In the genomic region with DNA sequence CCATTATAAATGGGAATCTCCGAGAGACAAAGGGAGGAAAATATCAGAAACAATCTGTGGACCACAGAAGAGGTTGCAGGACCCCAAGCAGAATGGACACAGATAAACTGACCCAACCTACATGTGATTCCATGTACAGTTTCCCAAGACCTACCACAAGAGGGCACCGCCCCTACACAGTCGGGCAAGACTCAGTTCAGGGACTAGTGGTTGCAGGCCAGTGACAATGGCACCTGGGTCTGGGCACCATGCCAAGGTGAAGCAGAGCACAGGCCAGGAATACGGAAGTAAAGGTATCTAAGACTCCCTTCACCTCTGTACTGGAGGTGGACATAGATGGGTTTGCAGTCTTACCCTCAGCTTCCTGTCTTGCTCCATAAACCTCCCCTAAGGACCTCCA, we compare ENCODE assay signal across 8 mouse cellular contexts. TPM values are rescaled to one million over a fixed set of nuclear protein-coding genes. Genes with fewer than 3 reads are reported as not detected.
A peak's percentile ranks its signal among the peaks of the same experiment; 100 is the strongest.
DNase-seq lines count a peak whose midpoint lies in the region; ATAC-seq lines count a peak whose summit lies in the region.

No protein-coding gene starts in this region.

- H3K27me3 ChIP-seq in hindbrain, embryonic 11.5 days (ENCODE audit: control insufficient read depth, insufficient read depth, low read length), result no peaks in the 10 kb centered on the region
- H3K27me3 ChIP-seq in hindbrain, embryonic 13.5 days, result no peaks in the 10 kb centered on the region

- no peaks in the 10 kb centered on the region for H3K4me1 ChIP-seq in hindbrain, embryonic 11.5 days (replicated peaks; ENCODE audit: control insufficient read depth, insufficient read depth, low read length)
- H3K4me1 ChIP-seq in hindbrain, embryonic 13.5 days (replicated peaks), result no peaks in the 10 kb centered on the region

- H3K4me2 ChIP-seq in hindbrain, embryonic 11.5 days (replicated peaks; ENCODE audit: low read depth, low read length), result no peak overlapping the region
- H3K4me2 ChIP-seq in hindbrain, embryonic 13.5 days, result no peak overlapping the region

- no peaks in the 10 kb centered on the region for H3K9me3 ChIP-seq in hindbrain, embryonic 11.5 days (ENCODE audit: control insufficient read depth, low read length)
- no peaks in the 10 kb centered on the region for H3K9me3 ChIP-seq in hindbrain, embryonic 13.5 days

- H3K4me3 ChIP-seq in hindbrain, embryonic 11.5 days (ENCODE audit: low read depth, low read length), result no peak overlapping the region
- H3K4me3 ChIP-seq in hindbrain, embryonic 13.5 days, result no peak overlapping the region

- no peak for ATAC-seq in hindbrain, embryonic 11.5 days (ENCODE audit: low FRiP score)
- ATAC-seq in hindbrain, embryonic 13.5 days (ENCODE audit: low FRiP score), result no peak
- ATAC-seq in common myeloid progenitor, adult 5-6 weeks (replicated peaks; ENCODE audit: low read depth, poor library complexity, severe bottlenecking), result peak; percentile 87

- no peak overlapping the region for H3K27ac ChIP-seq in hindbrain, embryonic 11.5 days (ENCODE audit: low read depth, low read length)
- H3K27ac ChIP-seq in hindbrain, embryonic 13.5 days, result no peak overlapping the region

- DNase-seq in hindbrain, embryonic 11.5 days (ENCODE audit: low spot score), result peak; percentile 26
- DNase-seq in ES-CJ7 (ENCODE audit: low read depth, low spot score), result peak; percentile 33
- peak; percentile 81 for DNase-seq in kidney, postnatal 10 days
- peak; percentile 56 for DNase-seq in naive thymus-derived CD4-positive, alpha-beta T cell, adult 2 months (ENCODE audit: low read depth)
- no peak for DNase-seq in gastrocnemius, postnatal 25 days
- no peak for DNase-seq in layer of hippocampus, postnatal 36 days

- WGBS in hindbrain, embryonic 11.5 days, result 72% methylated on average over 4 of the region's 4 CpGs
- 65% methylated on average over 4 of the region's 4 CpGs for WGBS in hindbrain, embryonic 13.5 days

- no peak overlapping the region for H3K9ac ChIP-seq in hindbrain, embryonic 11.5 days (ENCODE audit: low read depth, low read length)
- no peak overlapping the region for H3K9ac ChIP-seq in hindbrain, embryonic 13.5 days

- H3K36me3 ChIP-seq in hindbrain, embryonic 11.5 days (ENCODE audit: control insufficient read depth, insufficient read depth, low read length), result peaks cover 2% of the 10 kb centered on the region; the same call in 1 of the 2 replicates
- peaks cover 30% of the 10 kb centered on the region for H3K36me3 ChIP-seq in hindbrain, embryonic 13.5 days

RNA-seq across cellular contexts. Expression of gene Mrgpre, which starts 8.8 kb away (rescaled TPM):
- 3.0 and 3.2 TPM in 2 replicates for polyA plus RNA-seq in hindbrain, embryonic 11.5 days (2014; fragmentation: Nextera tagmentation; extraction: Ambion mirVana)
- 3.8 and 4.0 TPM in 2 replicates for polyA plus RNA-seq in hindbrain, embryonic 13.5 days (2015; fragmentation: Nextera tagmentation; extraction: Ambion mirVana)
- total RNA-seq in common myeloid progenitor, adult 5-6 weeks (2017), result 1.2 and 1.3 TPM in 2 replicates
- total RNA-seq in gastrocnemius, postnatal 25 days (2021), result under 1 TPM; 0.64 to 0.67 TPM
- 1 to 10 TPM; 5.4 to 6.5 TPM for total RNA-seq in layer of hippocampus, postnatal 36 days (2021)

RNA-seq across cellular contexts. Expression of gene Mrgprg, which starts 26.3 kb away (rescaled TPM):
- polyA plus RNA-seq in hindbrain, embryonic 11.5 days (2014; fragmentation: Nextera tagmentation; extraction: Ambion mirVana), result not detected in 2 replicates
- polyA plus RNA-seq in hindbrain, embryonic 13.5 days (2015; fragmentation: Nextera tagmentation; extraction: Ambion mirVana), result not detected in 2 replicates
- total RNA-seq in common myeloid progenitor, adult 5-6 weeks (2017), result not detected in 2 replicates
- total RNA-seq in gastrocnemius, postnatal 25 days (2021), result under 1 TPM in 1 of 2 experiments, not detected in 1; 0.29 TPM
- total RNA-seq in layer of hippocampus, postnatal 36 days (2021), result not detected

RNA-seq across cellular contexts. Expression of gene Nadsyn1, which starts 29.5 kb away (rescaled TPM):
- polyA plus RNA-seq in hindbrain, embryonic 11.5 days (2014; fragmentation: Nextera tagmentation; extraction: Ambion mirVana), result 6.0 and 8.8 TPM in 2 replicates
- 5.4 and 7.6 TPM in 2 replicates for polyA plus RNA-seq in hindbrain, embryonic 13.5 days (2015; fragmentation: Nextera tagmentation; extraction: Ambion mirVana)
- 8.3 and 13.6 TPM in 2 replicates for total RNA-seq in common myeloid progenitor, adult 5-6 weeks (2017)
- total RNA-seq in gastrocnemius, postnatal 25 days (2021), result 1 to 10 TPM; 2.7 to 3.8 TPM
- total RNA-seq in layer of hippocampus, postnatal 36 days (2021), result 1 to 10 TPM; 5.9 to 6.9 TPM

RNA-seq across cellular contexts. Expression of gene Dhcr7, which starts 29.8 kb away (rescaled TPM):
- polyA plus RNA-seq in hindbrain, embryonic 11.5 days (2014; fragmentation: Nextera tagmentation; extraction: Ambion mirVana), result 85.7 and 88.4 TPM in 2 replicates
- polyA plus RNA-seq in hindbrain, embryonic 13.5 days (2015; fragmentation: Nextera tagmentation; extraction: Ambion mirVana), result 51.7 and 54.5 TPM in 2 replicates
- total RNA-seq in common myeloid progenitor, adult 5-6 weeks (2017), result 11.7 and 25.1 TPM in 2 replicates
- 1 to 10 TPM; 4.8 TPM for total RNA-seq in gastrocnemius, postnatal 25 days (2021)
- 10 to 100 TPM; 39.0 to 40.8 TPM for total RNA-seq in layer of hippocampus, postnatal 36 days (2021)

RNA-seq across cellular contexts. Expression of gene Osbpl5, which starts 36.3 kb away (rescaled TPM):
- 13.7 and 14.6 TPM in 2 replicates for polyA plus RNA-seq in hindbrain, embryonic 11.5 days (2014; fragmentation: Nextera tagmentation; extraction: Ambion mirVana)
- polyA plus RNA-seq in hindbrain, embryonic 13.5 days (2015; fragmentation: Nextera tagmentation; extraction: Ambion mirVana), result 27.6 and 31.4 TPM in 2 replicates
- 5.9 and 15.3 TPM in 2 replicates for total RNA-seq in common myeloid progenitor, adult 5-6 weeks (2017)
- total RNA-seq in gastrocnemius, postnatal 25 days (2021), result 10 to 100 TPM; 18.7 to 19.0 TPM
- 10 to 100 TPM; 28.2 to 28.3 TPM for total RNA-seq in layer of hippocampus, postnatal 36 days (2021)

Comparison
In these comparisons a context has a peak if more than half of its experiments do, and no peak if none do; other contexts are left out.
1. DNase-seq: peak in hindbrain, embryonic 11.5 days (single experiment), ES-CJ7 (single experiment), kidney, postnatal 10 days (single experiment) and naive thymus-derived CD4-positive, alpha-beta T cell, adult 2 months (single experiment); none in gastrocnemius, postnatal 25 days (single experiment) and layer of hippocampus, postnatal 36 days (0 of 2).